In genomic region chr11:71169633-71170032, GRCm38 (mm10) we compare ENCODE assay signal across 14 mouse cellular contexts. TPM values are rescaled to one million over a fixed set of nuclear protein-coding genes. Genes with fewer than 3 reads are reported as not detected.
"Had no signal": no experiment of that assay in that cellular context is flagged by ENCODE, and none has a peak within 500 bp of the region (broad histone marks: within the 10 kb centered on the region; RNA-seq: fewer than 3 reads in every experiment).

No protein-coding gene starts in this region.

- ATAC-seq: lung, postnatal 0 days; midbrain, embryonic 15.5 days had no signal

- DNase-seq: kidney, adult 18-20 months; liver; lung, adult 2 months; lung, postnatal 36 days; retina, postnatal 1 day; thymus, postnatal 36 days had no signal

- H3K9ac ChIP-seq: limb, embryonic 12.5 days; liver, embryonic 14.5 days; midbrain, embryonic 15.5 days; neural tube, embryonic 12.5 days; stomach, embryonic 15.5 days had no signal

- H3K4me3 ChIP-seq: limb, embryonic 12.5 days; midbrain, embryonic 15.5 days; neural tube, embryonic 12.5 days; stomach, embryonic 15.5 days had no signal

- H3K36me3 ChIP-seq: limb, embryonic 12.5 days; midbrain, embryonic 15.5 days; neural tube, embryonic 12.5 days; stomach, embryonic 15.5 days had no signal

- H3K9me3 ChIP-seq: limb, embryonic 12.5 days; midbrain, embryonic 15.5 days; neural tube, embryonic 12.5 days; stomach, embryonic 15.5 days had no signal

- H3K4me2 ChIP-seq: limb, embryonic 12.5 days; midbrain, embryonic 11.5 days; midbrain, embryonic 15.5 days; neural tube, embryonic 12.5 days; stomach, embryonic 15.5 days had no signal

- H3K27ac ChIP-seq: limb, embryonic 12.5 days; liver, embryonic 14.5 days; midbrain, embryonic 15.5 days; neural tube, embryonic 12.5 days; stomach, embryonic 15.5 days had no signal

- H3K27me3 ChIP-seq: limb, embryonic 12.5 days; midbrain, embryonic 15.5 days; neural tube, embryonic 12.5 days; stomach, embryonic 15.5 days had no signal

- H3K4me1 ChIP-seq: limb, embryonic 12.5 days; midbrain, embryonic 15.5 days; neural tube, embryonic 12.5 days; stomach, embryonic 15.5 days had no signal

RNA-seq across cellular contexts. Expression of gene Nlrp1a, which starts 25.1 kb away (rescaled TPM):
- polyA plus RNA-seq: large intestine, adult 2 months; lung, adult 2 months; neural tube, embryonic 12.5 days had no signal
